Mouse (Mus musculus) lung, postnatal 0 days (tissue): Measurements from ENCODE around the gene Tctn1. TPM values are rescaled to one million over a fixed set of nuclear protein-coding genes. Genes with fewer than 3 reads are reported as not detected.

Source experiments
- ATAC-seq: fragments of 200-750 bp; cut with Nextera tagmentation; 2 replicates; pipeline ENCODE4 v1.8.0; 2017; ENCODE audit warnings: moderate library complexity
- DNase-seq: peaks from one replicate; pipeline ENCODE4 v3.0.0-alpha.2; 2016; ENCODE audit warnings: low spot score
- H3K27ac ChIP-seq: fragments of 300-500 bp; sonication (generic); 2 replicates; pipeline ENCODE4 v1.5.1; 2014; ENCODE audit warnings: antibody characterized with exemption, mild to moderate bottlenecking, low read length, mixed read lengths
- H3K27me3 ChIP-seq: fragments of 300-500 bp; sonication (generic); replicated peaks from 2 replicates; pipeline ENCODE4 v1.6.1; 2014; ENCODE audit warnings: low read length, mixed read lengths; ENCODE audit not compliant: insufficient read depth
- H3K36me3 ChIP-seq: fragments of 300-500 bp; sonication (generic); 2 replicates; pipeline ENCODE4 v1.6.1; 2014; ENCODE audit warnings: low read length, mixed read lengths; ENCODE audit not compliant: insufficient read depth
- H3K4me1 ChIP-seq: fragments of 300-500 bp; sonication (generic); 2 replicates; pipeline ENCODE4 v1.6.1; 2014; ENCODE audit warnings: antibody characterized with exemption, low read depth, low read length, mixed read lengths; ENCODE audit not compliant: insufficient read depth
- H3K4me2 ChIP-seq: fragments of 300-500 bp; sonication (generic); replicated peaks from 2 replicates; pipeline ENCODE4 v1.6.1; 2014; ENCODE audit warnings: low read depth, mild to moderate bottlenecking, low read length, moderate library complexity, mixed read lengths
- H3K4me3 ChIP-seq: fragments of 300-500 bp; sonication (generic); 2 replicates; pipeline ENCODE4 v1.5.1; 2014; ENCODE audit warnings: low read depth, low read length
- H3K9ac ChIP-seq: fragments of 300-500 bp; sonication (generic); replicated peaks from 2 replicates; pipeline ENCODE4 v1.6.1; 2014; ENCODE audit warnings: low read depth, mild to moderate bottlenecking
- H3K9me3 ChIP-seq: fragments of 300-500 bp; sonication (generic); 2 replicates; pipeline ENCODE4 v1.6.1; 2016; ENCODE audit warnings: low read length, mixed read lengths
- CTCF ChIP-seq: IDR thresholded peaks from 2 replicates; pipeline ENCODE4 v1.5.1; 2016; ENCODE audit warnings: antibody characterized with exemption, mild to moderate bottlenecking
- EP300 ChIP-seq: IDR thresholded peaks from 2 replicates; pipeline ENCODE4 v1.6.1; 2016; ENCODE audit warnings: antibody characterized with exemption, mild to moderate bottlenecking, control low read depth
- WGBS: fragments of 180-500 bp; shearing (Covaris S2); extraction: QIAGEN DNeasy Blood & Tissue Kit; methylation state at CpG from one replicate; pipeline ENCODE4 v1.1.7; 2014; 5-methylcytosine and 5-hydroxymethylcytosine counted together
- polyA plus RNA-seq: library from polyadenylated mRNA; unstranded; fragments of >200 nt; fragmentation: Nextera tagmentation; extraction: Ambion mirVana; gene quantifications from 2 replicates; pipeline ENCODE4 v1.2.1, GENCODE M21; 2015

The Tctn1 gene
- polyA plus RNA-seq, 1 experiment from 2014 or later = 4.5 TPM

DNA sequence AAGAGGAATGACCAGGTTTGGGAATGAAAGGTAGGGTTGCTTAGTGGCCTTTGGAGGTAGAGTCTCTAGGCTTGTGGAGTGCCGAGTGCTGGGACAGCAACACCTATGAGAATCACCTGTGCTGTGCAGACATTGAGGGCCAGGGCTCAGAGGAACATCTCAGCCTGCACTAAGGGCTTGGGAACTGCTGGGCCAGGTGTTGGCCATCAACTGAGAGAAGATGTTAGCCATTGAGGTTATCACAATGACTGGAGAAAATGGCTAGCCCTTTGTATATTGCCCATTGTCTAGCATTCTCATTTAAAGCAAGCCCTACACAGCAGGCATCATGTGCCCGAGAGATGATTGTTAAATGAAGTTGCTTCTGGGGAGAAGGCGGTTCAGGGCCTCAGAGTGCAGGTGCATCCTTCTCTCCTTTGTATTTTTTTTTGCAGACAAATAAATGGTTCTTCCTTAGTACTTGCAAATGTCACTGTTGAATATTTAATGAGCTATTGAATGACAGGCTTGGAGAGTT lies 30.0 kb upstream of the Tctn1 start:
- H3K4me3 ChIP-seq = no peak overlapping the region
- no peak overlapping the region for H3K4me2 ChIP-seq
- no peak for ATAC-seq
- H3K9me3 ChIP-seq = no peaks in the 10 kb centered on the region
- H3K36me3 ChIP-seq = no peaks in the 10 kb centered on the region
- WGBS = 88% methylated on average over 3 of the region's 3 CpGs
- H3K27me3 ChIP-seq = no peaks in the 10 kb centered on the region
- peaks cover 11% of the 10 kb centered on the region for H3K4me1 ChIP-seq
- no peak for TF ChIP-seq CTCF
- TF ChIP-seq EP300 = no peak
- no peak overlapping the region for H3K9ac ChIP-seq
- no peak overlapping the region for H3K27ac ChIP-seq
- no peak for DNase-seq

DNA sequence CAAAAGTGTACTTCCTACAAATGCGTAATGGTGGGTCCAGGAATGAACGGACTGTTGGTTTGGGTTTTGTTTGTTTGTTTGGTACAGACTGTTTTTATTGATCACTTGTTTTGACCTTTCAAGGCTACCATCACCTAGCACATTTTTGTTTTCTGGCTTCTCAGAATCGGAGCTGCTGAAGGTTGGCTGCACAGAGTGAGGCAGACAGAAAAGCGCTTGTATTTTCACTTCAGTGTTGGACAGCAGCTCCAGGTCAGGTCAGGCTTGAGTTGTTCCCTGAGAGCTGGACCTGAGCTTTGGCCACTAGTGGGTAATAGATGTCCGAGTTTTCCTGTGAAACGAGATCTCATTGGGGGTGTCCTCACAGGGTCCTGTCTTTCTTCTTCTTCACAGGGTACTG lies 28.9 kb upstream of the Tctn1 start:
- no peaks in the 10 kb centered on the region for H3K36me3 ChIP-seq
- H3K4me2 ChIP-seq = no peak overlapping the region
- ATAC-seq = no peak
- no peak overlapping the region for H3K9ac ChIP-seq
- TF ChIP-seq CTCF (no peak), EP300 (no peak)
- DNase-seq = no peak
- no peak overlapping the region for H3K4me3 ChIP-seq
- WGBS = 66% methylated on average over 6 of the region's 6 CpGs
- H3K27ac ChIP-seq = no peak overlapping the region
- H3K4me1 ChIP-seq = peaks cover 11% of the 10 kb centered on the region
- H3K9me3 ChIP-seq = no peaks in the 10 kb centered on the region
- H3K27me3 ChIP-seq = no peaks in the 10 kb centered on the region

- no peaks in the 10 kb centered on the region for H3K9me3 ChIP-seq
- H3K36me3 ChIP-seq = no peaks in the 10 kb centered on the region
- H3K27me3 ChIP-seq = no peaks in the 10 kb centered on the region
- no peak overlapping the region for H3K9ac ChIP-seq
- TF ChIP-seq CTCF (no peak), EP300 (no peak)
- H3K4me3 ChIP-seq = no peak overlapping the region
- 49% methylated on average over 17 of the region's 17 CpGs for WGBS
- DNase-seq (peak; percentile 62), ATAC-seq (peak; percentile 46)
- H3K4me1 ChIP-seq = peaks cover 11% of the 10 kb centered on the region
- peak overlapping the region; percentile 76 for H3K27ac ChIP-seq
- peak overlapping the region; percentile 5; the same call in 1 of the 2 replicates for H3K4me2 ChIP-seq
Measured at GRCm38 (mm10) chr5:122291553-122292339, 27.5 kb upstream of the Tctn1 start.

- peak overlapping the region; percentile 5; the same call in 1 of the 2 replicates for H3K4me2 ChIP-seq
- peaks cover 13% of the 10 kb centered on the region for H3K4me1 ChIP-seq
Measured at GRCm38 (mm10) chr5:122291149-122291548, 26.9 kb upstream of the Tctn1 start.

DNA sequence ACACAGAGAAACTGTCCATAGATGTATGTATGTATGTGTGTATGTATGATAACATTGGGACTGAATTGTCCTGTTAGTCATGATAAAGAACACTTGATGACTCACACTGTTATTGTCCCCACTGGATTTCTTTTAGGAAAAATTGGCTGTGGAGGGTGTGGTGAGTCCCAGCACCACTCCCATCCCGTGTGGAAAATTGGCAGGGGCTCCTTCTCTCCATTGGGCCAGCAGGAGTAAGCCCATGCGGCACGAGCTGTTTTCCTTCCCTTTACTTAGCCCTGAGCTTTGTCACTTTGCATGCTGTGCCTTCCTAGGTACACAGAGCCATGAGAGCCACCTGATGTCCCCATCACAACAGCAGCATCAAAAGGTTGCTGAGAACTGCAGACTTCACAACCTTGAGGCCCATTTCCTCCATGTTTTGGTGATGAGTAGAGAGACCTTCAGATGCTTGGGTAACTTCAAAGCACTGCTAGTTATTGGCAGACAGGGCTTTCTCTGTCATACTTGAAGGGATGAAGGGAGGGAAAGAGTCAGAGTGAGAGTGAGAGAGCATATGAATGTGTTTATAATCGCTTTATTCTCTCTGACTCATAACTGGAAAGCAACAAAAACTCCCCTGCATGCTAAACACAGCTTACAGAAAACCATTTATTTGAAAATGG lies 24.0 kb upstream of the Tctn1 start:
- 65% methylated on average over 4 of the region's 4 CpGs for WGBS
- Histone ChIP-seq H3K9ac (no peak overlapping the region), H3K36me3 (no peaks in the 10 kb centered on the region), H3K4me2 (no peak overlapping the region), H3K27me3 (no peaks in the 10 kb centered on the region), H3K9me3 (no peaks in the 10 kb centered on the region), H3K4me1 (peaks cover 15% of the 10 kb centered on the region), H3K27ac (peak overlapping the region; percentile 52; the same call in 1 of the 2 replicates), H3K4me3 (no peak overlapping the region)
- TF ChIP-seq EP300 (peak; percentile 38; the same call in 1 of the 2 replicates), CTCF (no peak)
- ATAC-seq (peak; percentile 11; the same call in 1 of the 2 replicates), DNase-seq (peak; percentile 20)

More at GRCm38 (mm10) chr5:122291149-122291548, 26.9 kb upstream of the Tctn1 start:
- no peak for ATAC-seq
- no peak for TF ChIP-seq CTCF
- TF ChIP-seq EP300 = no peak
- Histone ChIP-seq H3K9ac (no peak overlapping the region), H3K36me3 (no peaks in the 10 kb centered on the region), H3K27ac (peak overlapping the region; percentile 76), H3K9me3 (no peaks in the 10 kb centered on the region), H3K4me3 (no peak overlapping the region), H3K27me3 (no peaks in the 10 kb centered on the region)
- WGBS = 49% methylated on average over 6 of the region's 6 CpGs
- DNase-seq = no peak

DNA sequence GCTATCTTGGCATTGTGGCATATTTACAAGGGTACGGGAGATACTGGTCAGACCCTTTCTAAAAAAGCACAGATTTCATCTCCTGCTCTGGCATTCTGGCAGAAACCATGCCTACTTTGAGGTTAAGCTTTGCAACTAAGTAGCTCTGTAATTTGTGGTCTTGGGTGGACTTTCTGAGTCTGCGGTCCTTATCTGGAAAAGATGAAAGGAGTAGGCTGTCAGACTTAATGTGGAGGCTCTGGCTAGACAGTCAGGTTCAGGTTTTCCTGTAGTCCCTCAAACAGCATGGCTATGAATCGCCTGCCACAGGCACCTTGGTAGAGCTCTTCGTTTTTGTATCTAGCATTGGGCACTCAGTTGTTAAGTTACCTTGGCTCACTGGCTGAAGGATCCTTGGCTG lies 22.8 kb upstream of the Tctn1 start:
- Histone ChIP-seq H3K9ac (no peak overlapping the region), H3K36me3 (no peaks in the 10 kb centered on the region), H3K4me2 (no peak overlapping the region), H3K4me1 (peaks cover 15% of the 10 kb centered on the region), H3K27ac (no peak overlapping the region), H3K27me3 (no peaks in the 10 kb centered on the region), H3K9me3 (no peaks in the 10 kb centered on the region), H3K4me3 (no peak overlapping the region)
- no peak for ATAC-seq
- 84% methylated on average over 4 of the region's 4 CpGs for WGBS
- no peak for DNase-seq
- TF ChIP-seq CTCF (no peak), EP300 (no peak)
